Mouse (Mus musculus): Measurements from ENCODE around the gene Hist1h1a. TPM values are rescaled to one million over a fixed set of nuclear protein-coding genes. Genes with fewer than 3 reads are reported as not detected.
A peak's percentile ranks its signal among the peaks of the same experiment; 100 is the strongest.

Hist1h1a gene
- polyA plus RNA-seq, 1 experiment from 2014 or later, result not detected

GRCm38 (mm10) chr13:23752742-23753172, 10.7 kb upstream of the Hist1h1a start:
- DNase-seq, result no peak
- H3K9ac ChIP-seq (replicated peaks; ENCODE audit: low read length), result no peak overlapping the region; the same call in 1 of the 2 replicates
- WGBS, result under 1% methylated on average over 6 of the region's 6 CpGs

GRCm38 (mm10) chr13:23753314-23754078, 10.0 kb upstream of the Hist1h1a start:
- 56% methylated on average over 4 of the region's 4 CpGs for WGBS
- Histone ChIP-seq H3K4me1 (ENCODE audit: control insufficient read depth, insufficient read depth, low read length) (peaks cover 9% of the 10 kb centered on the region), H3K36me3 (ENCODE audit: control insufficient read depth, insufficient read depth, low read length) (no peaks in the 10 kb centered on the region), H3K9me3 (ENCODE audit: control insufficient read depth, low read length) (no peaks in the 10 kb centered on the region), H3K27ac (replicated peaks; ENCODE audit: low read depth, low read length) (no peak overlapping the region), H3K27me3 (ENCODE audit: control insufficient read depth, insufficient read depth, low read length) (no peaks in the 10 kb centered on the region), H3K4me2 (ENCODE audit: low read length) (0 out of 2 replicates have a peak overlapping the region, but pooled peaks have one; percentile 10), H3K4me3 (replicated peaks; ENCODE audit: low read depth, low read length) (no peak overlapping the region), H3K9ac (replicated peaks; ENCODE audit: low read length) (no peak overlapping the region)
- ATAC-seq (ENCODE audit: low FRiP score, low TSS enrichment), result no peak
- DNase-seq, result no peak

More at GRCm38 (mm10) chr13:23752742-23753172, 10.7 kb upstream of the Hist1h1a start:
- Histone ChIP-seq H3K4me1 (ENCODE audit: control insufficient read depth, insufficient read depth, low read length) (peaks cover 12% of the 10 kb centered on the region), H3K9me3 (ENCODE audit: control insufficient read depth, low read length) (no peaks in the 10 kb centered on the region), H3K4me2 (ENCODE audit: low read length) (peak overlapping the region; percentile 46), H3K27me3 (ENCODE audit: control insufficient read depth, insufficient read depth, low read length) (no peaks in the 10 kb centered on the region), H3K36me3 (ENCODE audit: control insufficient read depth, insufficient read depth, low read length) (no peaks in the 10 kb centered on the region), H3K27ac (replicated peaks; ENCODE audit: low read depth, low read length) (no peak overlapping the region), H3K4me3 (replicated peaks; ENCODE audit: low read depth, low read length) (0 out of 2 replicates have a peak overlapping the region, but pooled peaks have one; percentile 10)
- ATAC-seq (ENCODE audit: low FRiP score, low TSS enrichment), result no peak

GRCm38 (mm10) chr13:23755000-23755399, 8.5 kb upstream of the Hist1h1a start:
- H3K36me3 ChIP-seq (ENCODE audit: control insufficient read depth, insufficient read depth, low read length), result no peaks in the 10 kb centered on the region
- H3K4me1 ChIP-seq (ENCODE audit: control insufficient read depth, insufficient read depth, low read length), result peaks cover 11% of the 10 kb centered on the region
- H3K4me2 ChIP-seq (ENCODE audit: low read length), result no peak overlapping the region
- H3K27ac ChIP-seq (replicated peaks; ENCODE audit: low read depth, low read length), result no peak overlapping the region
- no peaks in the 10 kb centered on the region for H3K9me3 ChIP-seq (ENCODE audit: control insufficient read depth, low read length)
- ATAC-seq (ENCODE audit: low FRiP score, low TSS enrichment) (no peak), DNase-seq (no peak)
- H3K27me3 ChIP-seq (ENCODE audit: control insufficient read depth, insufficient read depth, low read length), result no peaks in the 10 kb centered on the region
- no peak overlapping the region for H3K9ac ChIP-seq (replicated peaks; ENCODE audit: low read length)
- no peak overlapping the region for H3K4me3 ChIP-seq (replicated peaks; ENCODE audit: low read depth, low read length)

- H3K27me3 ChIP-seq (ENCODE audit: control insufficient read depth, insufficient read depth, low read length), result no peaks in the 10 kb centered on the region
- H3K4me3 ChIP-seq (replicated peaks; ENCODE audit: low read depth, low read length), result peak within 1 kb of the TSS; percentile 30
- H3K4me2 ChIP-seq (ENCODE audit: low read length), result peak within 1 kb of the TSS; percentile 65
- H3K36me3 ChIP-seq (ENCODE audit: control insufficient read depth, insufficient read depth, low read length), result no peaks in the 10 kb centered on the region
- H3K9me3 ChIP-seq (ENCODE audit: control insufficient read depth, low read length), result no peaks in the 10 kb centered on the region
- ATAC-seq (ENCODE audit: low FRiP score, low TSS enrichment), result peak; percentile 67
- 1% methylated on average over 17 of the region's 22 CpGs for WGBS
- DNase-seq, result peak; percentile 95
- peaks cover 13% of the 10 kb centered on the region for H3K4me1 ChIP-seq (ENCODE audit: control insufficient read depth, insufficient read depth, low read length)
- H3K9ac ChIP-seq (replicated peaks; ENCODE audit: low read length), result no peak within 1 kb of the TSS; the same call in 1 of the 2 replicates
- peak within 1 kb of the TSS; percentile 65 for H3K27ac ChIP-seq (replicated peaks; ENCODE audit: low read depth, low read length)
These were observed 6.7 kb upstream of the Hist1h1a start, which contains the start of gene Hist1h4b for GRCm38 (mm10) chr13:23756790-23757189. Hist1h4b (plus strand) TSS chr13:23757013.

GRCm38 (mm10) chr13:23757211-23757773, 6.2 kb upstream of the Hist1h1a start:
- Histone ChIP-seq H3K4me2 (ENCODE audit: low read length) (peak overlapping the region; percentile 65), H3K9me3 (ENCODE audit: control insufficient read depth, low read length) (no peaks in the 10 kb centered on the region), H3K4me1 (ENCODE audit: control insufficient read depth, insufficient read depth, low read length) (peaks cover 13% of the 10 kb centered on the region), H3K9ac (replicated peaks; ENCODE audit: low read length) (no peak overlapping the region; the same call in 1 of the 2 replicates), H3K36me3 (ENCODE audit: control insufficient read depth, insufficient read depth, low read length) (no peaks in the 10 kb centered on the region), H3K27ac (replicated peaks; ENCODE audit: low read depth, low read length) (peak overlapping the region; percentile 65), H3K27me3 (ENCODE audit: control insufficient read depth, insufficient read depth, low read length) (no peaks in the 10 kb centered on the region), H3K4me3 (replicated peaks; ENCODE audit: low read depth, low read length) (peak overlapping the region; percentile 30)
- WGBS, result under 1% methylated on average over 15 of the region's 23 CpGs
- DNase-seq (peak; percentile 42), ATAC-seq (ENCODE audit: low FRiP score, low TSS enrichment) (no peak)

GRCm38 (mm10) chr13:23757921-23758320, 5.5 kb upstream of the Hist1h1a start:
- ATAC-seq (ENCODE audit: low FRiP score, low TSS enrichment), result no peak
- 46% methylated on average over 3 of the region's 3 CpGs for WGBS
- H3K27ac ChIP-seq (replicated peaks; ENCODE audit: low read depth, low read length), result no peak overlapping the region
- H3K4me1 ChIP-seq (ENCODE audit: control insufficient read depth, insufficient read depth, low read length), result peaks cover 18% of the 10 kb centered on the region
- peak overlapping the region; percentile 65 for H3K4me2 ChIP-seq (ENCODE audit: low read length)
- H3K4me3 ChIP-seq (replicated peaks; ENCODE audit: low read depth, low read length), result no peak overlapping the region
- no peak for DNase-seq
- H3K27me3 ChIP-seq (ENCODE audit: control insufficient read depth, insufficient read depth, low read length), result no peaks in the 10 kb centered on the region
- no peaks in the 10 kb centered on the region for H3K36me3 ChIP-seq (ENCODE audit: control insufficient read depth, insufficient read depth, low read length)
- no peaks in the 10 kb centered on the region for H3K9me3 ChIP-seq (ENCODE audit: control insufficient read depth, low read length)
- no peak overlapping the region for H3K9ac ChIP-seq (replicated peaks; ENCODE audit: low read length)

GRCm38 (mm10) chr13:23759251-23759771, 4.2 kb upstream of the Hist1h1a start:
- Histone ChIP-seq H3K27ac (replicated peaks; ENCODE audit: low read depth, low read length) (no peak overlapping the region), H3K36me3 (ENCODE audit: control insufficient read depth, insufficient read depth, low read length) (no peaks in the 10 kb centered on the region), H3K4me2 (ENCODE audit: low read length) (no peak overlapping the region), H3K4me1 (ENCODE audit: control insufficient read depth, insufficient read depth, low read length) (peaks cover 28% of the 10 kb centered on the region), H3K9ac (replicated peaks; ENCODE audit: low read length) (no peak overlapping the region), H3K4me3 (replicated peaks; ENCODE audit: low read depth, low read length) (no peak overlapping the region), H3K27me3 (ENCODE audit: control insufficient read depth, insufficient read depth, low read length) (no peaks in the 10 kb centered on the region), H3K9me3 (ENCODE audit: control insufficient read depth, low read length) (no peaks in the 10 kb centered on the region)
- WGBS, result 76% methylated on average over 3 of the region's 3 CpGs
- DNase-seq (no peak), ATAC-seq (ENCODE audit: low FRiP score, low TSS enrichment) (no peak)

GRCm38 (mm10) chr13:23759916-23760239, 3.6 kb upstream of the Hist1h1a start:
- DNase-seq (no peak), ATAC-seq (ENCODE audit: low FRiP score, low TSS enrichment) (no peak)
- no peak overlapping the region for H3K4me3 ChIP-seq (replicated peaks; ENCODE audit: low read depth, low read length)
- H3K9me3 ChIP-seq (ENCODE audit: control insufficient read depth, low read length), result no peaks in the 10 kb centered on the region
- WGBS, result 75% methylated on average over 1 of the region's 1 CpGs
- no peaks in the 10 kb centered on the region for H3K36me3 ChIP-seq (ENCODE audit: control insufficient read depth, insufficient read depth, low read length)
- no peak overlapping the region for H3K27ac ChIP-seq (replicated peaks; ENCODE audit: low read depth, low read length)
- H3K4me2 ChIP-seq (ENCODE audit: low read length), result peak overlapping the region; percentile 77
- H3K4me1 ChIP-seq (ENCODE audit: control insufficient read depth, insufficient read depth, low read length), result peaks cover 31% of the 10 kb centered on the region
- no peaks in the 10 kb centered on the region for H3K27me3 ChIP-seq (ENCODE audit: control insufficient read depth, insufficient read depth, low read length)
- no peak overlapping the region for H3K9ac ChIP-seq (replicated peaks; ENCODE audit: low read length)
